Mouse (Mus musculus) induced T-regulatory cell, adult 2 months (primary cell): Measurements from ENCODE around the gene Pheta2.

Experiments used
- DNase-seq: peaks from one replicate; pipeline ENCODE4 v3.0.0-alpha.2; 2012; ENCODE audit warnings: low read depth

Pheta2 gene

GRCm38 (mm10) chr15:82338593-82339112, at the start of gene Pheta2, which contains the start of the genes Naga and Smdt1:
Gene Pheta2, plus strand, starts transcription at chr15:82338942.
Gene Naga, minus strand, starts transcription at chr15:82338925.
Gene Smdt1, plus strand, starts transcription at chr15:82338959.
- peak; percentile 99 for DNase-seq

GRCm38 (mm10) chr15:82290252-82290651, 48.5 kb upstream of the Pheta2 start:
- DNase-seq = no peak

- no peak for DNase-seq
These were observed 45.9 kb upstream of the Pheta2 start for GRCm38 (mm10) chr15:82292851-82293250.

GRCm38 (mm10) chr15:82293271-82293711, 45.5 kb upstream of the Pheta2 start:
- DNase-seq = no peak

GRCm38 (mm10) chr15:82294059-82294458, 44.7 kb upstream of the Pheta2 start:
- DNase-seq = no peak

- no peak for DNase-seq
These were observed 39.8 kb upstream of the Pheta2 start, which contains the start of gene Wbp2nl for GRCm38 (mm10) chr15:82298764-82299561. Gene Wbp2nl, plus strand, starts transcription at chr15:82298954.

- DNase-seq = no peak
These were observed 31.6 kb upstream of the Pheta2 start for GRCm38 (mm10) chr15:82307107-82307506.

- no peak for DNase-seq
These were observed 30.3 kb upstream of the Pheta2 start for GRCm38 (mm10) chr15:82308416-82308815.

GRCm38 (mm10) chr15:82317839-82318238, 20.9 kb upstream of the Pheta2 start:
- no peak for DNase-seq

GRCm38 (mm10) chr15:82319613-82320012, 19.1 kb upstream of the Pheta2 start:
- DNase-seq = no peak

- no peak for DNase-seq
These were observed 16.5 kb upstream of the Pheta2 start for GRCm38 (mm10) chr15:82322195-82322594.

GRCm38 (mm10) chr15:82325382-82325781, 13.4 kb upstream of the Pheta2 start:
- DNase-seq = peak; percentile 34

- no peak for DNase-seq
These were observed 3.5 kb upstream of the Pheta2 start for GRCm38 (mm10) chr15:82335194-82335593.

GRCm38 (mm10) chr15:82336629-82337028, 2.1 kb upstream of the Pheta2 start:
- no peak for DNase-seq

- DNase-seq = peak; percentile 47
These were observed 867 bp upstream of the Pheta2 start for GRCm38 (mm10) chr15:82337875-82338274.

- DNase-seq = no peak
These were observed 408 bp downstream of the Pheta2 start for GRCm38 (mm10) chr15:82339150-82339549.

- peak; percentile 35 for DNase-seq
These were observed 1.0 kb downstream of the Pheta2 start for GRCm38 (mm10) chr15:82339634-82340254.

GRCm38 (mm10) chr15:82340414-82341035, 1.8 kb downstream of the Pheta2 start:
- no peak for DNase-seq

- DNase-seq = peak; percentile 60
These were observed 2.3 kb downstream of the Pheta2 start for GRCm38 (mm10) chr15:82341036-82341501.

- peak; percentile 75 for DNase-seq
These were observed 3.2 kb downstream of the Pheta2 start for GRCm38 (mm10) chr15:82341675-82342542.

GRCm38 (mm10) chr15:82342543-82342935, 3.8 kb downstream of the Pheta2 start:
- peak; percentile 56 for DNase-seq
